Mouse (Mus musculus): ENCODE measurements around the gene Metap1d.

Gene Metap1d

GRCm38 (mm10) chr2:71453161-71453916 lies at the start of gene Metap1d:
Metap1d (plus strand) TSS chr2:71453276.
- peak; percentile 90 for DNase-seq

GRCm38 (mm10) chr2:71405613-71406012 lies 47.5 kb upstream of the Metap1d start:
- no peak for DNase-seq

GRCm38 (mm10) chr2:71418760-71419280 lies 34.3 kb upstream of the Metap1d start:
- DNase-seq = no peak

- no peak for DNase-seq
Measured at GRCm38 (mm10) chr2:71419408-71419807, 33.7 kb upstream of the Metap1d start.

GRCm38 (mm10) chr2:71420895-71421425 lies 32.1 kb upstream of the Metap1d start:
- no peak for DNase-seq

GRCm38 (mm10) chr2:71424545-71424944 lies 28.5 kb upstream of the Metap1d start:
- no peak for DNase-seq

- no peak for DNase-seq
Measured at GRCm38 (mm10) chr2:71435440-71435839, 17.6 kb upstream of the Metap1d start.

- no peak for DNase-seq
Measured at GRCm38 (mm10) chr2:71443376-71443775, 9.7 kb upstream of the Metap1d start.

- no peak for DNase-seq
Measured at GRCm38 (mm10) chr2:71445536-71446196, 7.4 kb upstream of the Metap1d start.

- DNase-seq = no peak
Measured at GRCm38 (mm10) chr2:71449604-71450003, 3.5 kb upstream of the Metap1d start.

- DNase-seq = no peak
Measured at GRCm38 (mm10) chr2:71451761-71452160, 1.3 kb upstream of the Metap1d start.

- DNase-seq = no peak
Measured at GRCm38 (mm10) chr2:71453917-71454260, 813 bp downstream of the Metap1d start.

GRCm38 (mm10) chr2:71458624-71459023 lies 5.5 kb downstream of the Metap1d start:
- no peak for DNase-seq

GRCm38 (mm10) chr2:71459659-71460058 lies 6.6 kb downstream of the Metap1d start:
- no peak for DNase-seq

- DNase-seq = no peak
Measured at GRCm38 (mm10) chr2:71461139-71461538, 8.1 kb downstream of the Metap1d start.

GRCm38 (mm10) chr2:71461589-71461988 lies 8.5 kb downstream of the Metap1d start:
- no peak for DNase-seq

GRCm38 (mm10) chr2:71462066-71462465 lies 9.0 kb downstream of the Metap1d start:
- DNase-seq = no peak

- no peak for DNase-seq
Measured at GRCm38 (mm10) chr2:71462553-71462952, 9.5 kb downstream of the Metap1d start.

- DNase-seq = no peak
Measured at GRCm38 (mm10) chr2:71466103-71466502, 13.0 kb downstream of the Metap1d start.

GRCm38 (mm10) chr2:71466861-71467450 lies 13.9 kb downstream of the Metap1d start:
- DNase-seq = no peak

- DNase-seq = no peak
Measured at GRCm38 (mm10) chr2:71471094-71471493, 18.0 kb downstream of the Metap1d start.

- no peak for DNase-seq
Measured at GRCm38 (mm10) chr2:71473830-71474229, 20.8 kb downstream of the Metap1d start.

- DNase-seq = no peak
Measured at GRCm38 (mm10) chr2:71474345-71474744, 21.3 kb downstream of the Metap1d start.

GRCm38 (mm10) chr2:71475311-71475710 lies 22.2 kb downstream of the Metap1d start:
- DNase-seq = no peak
